ENCODE assay signal across 9 mouse cellular contexts in genomic region chr1:133924141-133924875, GRCm38 (mm10). TPM values are rescaled to one million over a fixed set of nuclear protein-coding genes. Genes with fewer than 3 reads are reported as not detected.
DNase-seq lines count a peak whose midpoint lies in the region; ATAC-seq and TF ChIP-seq lines count a peak whose summit lies in the region.
"Had no signal": no experiment of that assay in that cellular context is flagged by ENCODE, and none has a peak within 500 bp of the region (broad histone marks: within the 10 kb centered on the region; RNA-seq: fewer than 3 reads in every experiment).

No protein-coding gene starts in this region.

- no peaks in the 10 kb centered on the region for H3K36me3 ChIP-seq in liver, embryonic 12.5 days
- no peaks in the 10 kb centered on the region for H3K36me3 ChIP-seq in embryonic facial prominence, embryonic 10.5 days (replicated peaks)
- H3K36me3 ChIP-seq: limb, embryonic 12.5 days had no signal

- H3K27me3 ChIP-seq in liver, embryonic 12.5 days (replicated peaks) = peaks cover 15% of the 10 kb centered on the region; the same call in 1 of the 2 replicates
- H3K27me3 ChIP-seq in embryonic facial prominence, embryonic 10.5 days (replicated peaks; ENCODE audit: low read depth, poor library complexity, severe bottlenecking) = peaks cover 25% of the 10 kb centered on the region
- H3K27me3 ChIP-seq: limb, embryonic 12.5 days had no signal

- H3K4me3 ChIP-seq in liver, embryonic 12.5 days = no peak overlapping the region
- no peak overlapping the region for H3K4me3 ChIP-seq in embryonic facial prominence, embryonic 10.5 days
- peak overlapping the region; percentile 27; the same call in 1 of the 2 replicates for H3K4me3 ChIP-seq in layer of hippocampus, adult 2 months
- H3K4me3 ChIP-seq: limb, embryonic 12.5 days had no signal

- no peak overlapping the region for H3K4me2 ChIP-seq in liver, embryonic 12.5 days
- H3K4me2 ChIP-seq: limb, embryonic 12.5 days had no signal

- peak; percentile 83 for TF ChIP-seq CTCF in layer of hippocampus, adult 2 months (conservative IDR thresholded peaks at IDR 0.05)

- H3K27ac ChIP-seq in liver, embryonic 12.5 days = no peak overlapping the region
- H3K27ac ChIP-seq in embryonic facial prominence, embryonic 10.5 days (replicated peaks) = peak overlapping the region; percentile 55
- peak overlapping the region; percentile 57 for H3K27ac ChIP-seq in layer of hippocampus, adult 2 months
- H3K27ac ChIP-seq: limb, embryonic 12.5 days had no signal

- WGBS in liver, embryonic 12.5 days (ENCODE audit: insufficient replicate concordance) = 43% methylated on average over 7 of the region's 7 CpGs
- 23% methylated on average over 7 of the region's 7 CpGs for WGBS in embryonic facial prominence, embryonic 10.5 days

- peak; percentile 37 for DNase-seq in liver
- peak; percentile 53 for DNase-seq in embryonic facial prominence, embryonic 10.5 days (ENCODE audit: low spot score)
- peak; percentile 42 to 52 for DNase-seq in layer of hippocampus, adult 2 months (ENCODE audit: low spot score in 2 of 2)
- peak; percentile 62 for DNase-seq in retina, embryonic 14.5 days (ENCODE audit: low spot score)
- DNase-seq in cerebellum, adult 11-12 months = no peak
- DNase-seq in urinary bladder, postnatal 10 days (ENCODE audit: low spot score) = no peak
- no peak for DNase-seq in heart, adult 18-20 months

- H3K9ac ChIP-seq in liver, embryonic 12.5 days = no peak overlapping the region
- H3K9ac ChIP-seq: limb, embryonic 12.5 days had no signal

- no peaks in the 10 kb centered on the region for H3K9me3 ChIP-seq in liver, embryonic 12.5 days (replicated peaks)
- H3K9me3 ChIP-seq in embryonic facial prominence, embryonic 10.5 days = peaks cover 2% of the 10 kb centered on the region; the same call in 1 of the 2 replicates
- H3K9me3 ChIP-seq: limb, embryonic 12.5 days had no signal

- H3K4me1 ChIP-seq in liver, embryonic 12.5 days = peaks cover 21% of the 10 kb centered on the region
- H3K4me1 ChIP-seq in embryonic facial prominence, embryonic 10.5 days = peaks cover 31% of the 10 kb centered on the region

- ATAC-seq in liver, embryonic 12.5 days = no peak

RNA-seq across cellular contexts. Expression of gene Prelp, which starts 3.1 kb away (rescaled TPM):
- polyA plus RNA-seq in liver, embryonic 12.5 days (2016; fragmentation: Nextera tagmentation; extraction: Ambion mirVana) = 0.69 and 0.81 TPM in 2 replicates
- 0.74 and 0.91 TPM in 2 replicates for polyA plus RNA-seq in embryonic facial prominence, embryonic 10.5 days (2016; fragmentation: Nextera tagmentation; extraction: Ambion mirVana)
- total RNA-seq in layer of hippocampus, adult 2 months (2021) = 10 to 100 TPM; 13.8 to 18.0 TPM
- 10 to 100 TPM; 23.4 to 28.7 TPM for total RNA-seq in heart, adult 18-20 months (2021)

RNA-seq across cellular contexts. Expression of gene Optc, which starts 16.5 kb away (rescaled TPM):
- polyA plus RNA-seq in liver, embryonic 12.5 days (2016; fragmentation: Nextera tagmentation; extraction: Ambion mirVana) = 0.10 and 0.11 TPM in 2 replicates
- polyA plus RNA-seq in embryonic facial prominence, embryonic 10.5 days (2016; fragmentation: Nextera tagmentation; extraction: Ambion mirVana) = 0.38 and 0.79 TPM in 2 replicates
- total RNA-seq in layer of hippocampus, adult 2 months (2021) = under 1 TPM in 1 of 2 experiments, not detected in 1; 0.31 TPM
- under 1 TPM; 0.23 to 0.37 TPM for total RNA-seq in heart, adult 18-20 months (2021)

Comparison
In these comparisons a context has a peak if more than half of its experiments do, and no peak if none do; other contexts are left out.
1. DNase-seq: peak in liver (single experiment), embryonic facial prominence, embryonic 10.5 days (single experiment), layer of hippocampus, adult 2 months (2 of 2) and retina, embryonic 14.5 days (single experiment); none in cerebellum, adult 11-12 months (single experiment), urinary bladder, postnatal 10 days (single experiment) and heart, adult 18-20 months (0 of 2).